Mouse (Mus musculus) kidney, adult 8-10 months (tissue): ENCODE results near the gene Ubald1.

Experiments
- DNase-seq, 2 experiments: peaks; one replicate each; pipeline ENCODE4 v3.0.0; 2022

Ubald1 gene

DNA sequence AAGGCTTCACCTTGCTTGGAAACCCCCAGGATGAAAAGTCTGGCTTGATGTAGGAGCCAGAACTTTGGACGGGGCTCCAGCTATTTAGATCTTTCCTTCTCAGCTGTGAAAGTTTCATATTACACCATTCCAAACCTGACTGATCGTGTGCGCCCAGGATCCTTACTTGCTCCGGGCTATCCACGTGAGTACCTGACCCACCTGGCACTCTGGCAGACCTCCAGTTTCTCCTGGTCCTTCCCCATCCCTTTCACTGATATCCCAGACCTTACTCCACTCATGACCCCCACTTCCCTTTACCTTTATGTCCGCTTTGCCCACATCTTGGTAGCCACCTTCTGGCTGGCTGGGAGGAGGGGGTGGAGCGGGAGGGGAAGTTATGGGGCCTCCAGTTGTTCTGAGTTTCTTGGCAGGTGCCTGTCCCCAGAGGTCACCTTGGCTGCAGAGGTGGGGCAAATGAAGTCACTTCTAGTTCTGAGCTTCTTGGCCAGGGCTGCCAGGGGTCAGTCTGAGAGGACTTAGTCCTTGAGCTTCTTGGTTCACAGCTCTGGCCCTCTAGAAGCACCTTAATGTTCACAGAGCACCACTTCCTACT, 13.9 kb downstream of the Ubald1 start:
- DNase-seq, result peak; percentile 80 to 86

DNA sequence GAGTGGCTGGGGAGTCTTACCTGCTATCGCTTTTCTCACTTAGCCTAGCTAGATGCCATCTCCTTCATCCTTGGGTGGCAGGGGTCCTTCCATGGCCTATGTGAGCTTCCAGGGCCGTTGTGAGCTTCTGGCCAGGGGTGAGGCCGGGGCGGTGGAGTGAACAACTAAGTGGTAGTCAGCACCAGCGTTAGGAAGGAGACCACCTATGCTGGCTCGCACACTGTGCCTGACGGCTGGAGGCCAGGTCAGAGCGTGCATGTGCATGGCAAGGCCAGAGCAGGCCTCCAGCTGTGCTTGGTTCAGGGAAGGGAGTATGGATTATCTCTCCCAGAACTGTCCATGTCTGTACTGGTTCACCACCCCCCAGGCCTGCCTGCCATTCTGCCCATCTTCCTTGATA, 16.4 kb downstream of the Ubald1 start:
- DNase-seq, result no peak

DNA sequence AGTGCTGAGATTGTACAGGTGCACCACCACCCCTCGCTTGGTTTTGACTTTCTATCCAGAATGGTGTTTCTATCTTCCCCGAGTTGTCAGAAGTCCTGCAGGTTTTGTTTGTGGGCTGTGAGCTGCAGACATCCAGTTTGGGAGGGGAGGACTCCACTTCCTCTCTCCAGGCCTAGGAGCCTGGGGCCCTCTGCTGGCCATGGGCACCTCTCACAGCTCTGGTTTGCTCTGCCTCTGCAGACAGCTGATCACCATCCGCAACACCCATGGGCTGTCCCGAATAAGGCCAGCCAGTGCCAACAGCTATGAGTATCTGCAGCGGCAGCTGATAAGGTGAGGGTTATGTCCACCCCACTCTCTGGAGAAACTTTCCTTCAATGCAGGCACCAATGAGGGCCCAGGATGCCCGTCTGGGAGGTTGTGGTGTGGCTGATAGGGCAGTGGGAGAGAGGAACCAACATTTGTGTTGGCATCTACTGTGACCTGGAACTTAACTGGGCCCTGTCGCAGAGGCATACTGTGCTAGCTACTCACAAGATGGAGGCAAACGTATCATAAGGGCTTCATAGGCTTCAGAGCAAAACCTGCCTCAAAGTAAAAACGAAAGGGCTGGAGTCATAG, 17.1 kb downstream of the Ubald1 start:
- DNase-seq, result peak in 1 of 2 experiments; percentile 71

DNA sequence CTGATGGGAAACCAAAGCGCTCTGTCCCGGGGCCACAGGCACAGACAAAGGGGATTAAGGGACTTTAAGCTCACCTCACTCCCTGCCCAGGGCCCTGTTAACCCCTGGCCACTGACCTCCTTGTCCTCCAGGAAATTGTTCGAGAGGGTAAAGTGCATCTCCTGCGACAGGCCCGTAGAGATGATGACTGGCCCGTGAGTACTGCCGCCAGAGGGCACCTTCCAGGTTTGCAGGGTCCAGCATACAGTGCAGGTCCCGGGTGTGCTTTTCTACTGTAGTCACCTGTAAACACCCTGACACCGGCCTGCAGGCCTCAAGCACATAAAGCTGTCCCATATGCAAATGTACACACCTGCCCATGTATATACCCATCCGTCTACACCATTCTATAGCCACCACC, 18.7 kb downstream of the Ubald1 start:
- peak in 1 of 2 experiments; percentile 77 for DNase-seq

DNA sequence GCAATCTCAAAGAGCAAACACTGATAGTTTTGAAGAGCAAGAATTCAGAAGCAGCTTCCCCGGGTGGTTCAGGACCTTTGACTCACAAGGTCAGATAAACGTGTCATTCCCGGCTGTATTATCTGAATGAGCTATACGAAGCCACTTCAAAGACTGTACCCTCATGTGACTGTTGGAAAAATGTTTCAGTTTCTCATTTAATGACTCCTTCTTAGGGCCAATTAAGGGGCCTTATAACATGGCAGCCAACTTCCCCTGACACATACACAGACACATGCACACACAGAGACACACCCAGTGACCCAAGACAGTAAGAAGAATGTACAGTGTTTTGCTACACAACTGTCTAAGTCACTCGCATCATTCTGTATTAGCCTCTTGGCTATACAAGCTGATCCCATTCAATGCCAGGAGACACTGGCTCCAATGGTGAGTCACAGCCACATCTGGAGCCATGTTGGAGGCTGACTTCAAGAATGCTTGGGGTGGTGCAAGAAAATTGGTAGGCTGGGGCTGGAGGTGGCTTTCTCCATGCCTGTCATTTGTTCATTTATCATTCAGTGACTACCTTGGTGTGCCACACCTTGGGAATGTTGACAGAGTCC, 25.0 kb downstream of the Ubald1 start:
- DNase-seq, result no peak

DNA sequence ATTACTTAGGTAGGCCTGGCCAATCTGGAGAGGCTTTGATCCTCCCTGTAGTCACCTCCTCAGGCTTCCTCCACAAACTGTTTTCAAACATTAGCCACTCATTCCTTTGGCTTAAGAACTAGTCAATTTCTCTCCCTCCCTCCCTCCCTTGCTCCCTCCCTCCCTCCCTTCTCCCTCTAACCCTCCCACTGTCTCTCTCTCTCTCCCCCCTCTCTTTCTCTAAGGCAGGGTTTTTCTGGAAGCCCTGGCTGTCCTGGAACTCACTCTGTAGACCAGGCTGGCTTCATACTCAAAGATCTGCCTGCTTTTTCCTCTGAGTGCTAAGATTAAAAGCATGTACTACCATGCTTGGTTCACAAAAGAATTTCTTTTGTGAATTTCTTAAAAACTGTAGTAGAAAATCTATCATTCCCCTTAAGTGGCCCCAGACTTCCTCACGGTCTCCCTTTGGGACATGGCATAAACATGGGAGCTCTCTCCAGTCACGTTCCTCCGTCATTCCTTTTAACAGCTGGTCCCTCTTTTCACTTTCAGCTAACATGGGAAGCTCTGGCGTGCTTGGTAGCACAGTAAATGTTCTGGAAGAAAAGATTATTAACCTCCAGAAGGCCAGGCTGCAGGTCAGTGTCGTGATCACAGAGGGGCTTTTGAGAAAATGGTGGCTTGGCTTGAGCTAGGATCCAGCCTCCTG, 29.0 kb downstream of the Ubald1 start:
- no peak for DNase-seq

DNA sequence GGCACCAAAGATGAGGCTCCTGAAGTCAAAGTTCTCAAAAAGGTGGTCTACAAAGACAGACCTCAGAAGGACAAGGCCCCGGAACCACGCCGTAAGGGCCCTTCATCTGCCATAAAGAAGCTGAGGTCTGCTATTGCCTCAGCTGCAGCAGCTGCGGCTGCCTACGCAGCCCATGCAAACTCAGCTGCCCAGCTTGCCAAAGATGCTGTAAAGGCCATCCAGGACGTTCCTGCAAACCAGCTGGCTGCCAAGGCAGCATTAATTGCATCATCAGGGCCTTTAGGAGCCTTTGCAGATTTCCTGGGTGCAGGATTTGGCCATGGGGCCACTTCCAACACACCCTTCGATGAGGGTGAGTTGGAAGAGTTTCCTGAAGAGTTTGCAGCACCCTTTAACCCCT, 29.8 kb downstream of the Ubald1 start:
- DNase-seq, result no peak

DNA sequence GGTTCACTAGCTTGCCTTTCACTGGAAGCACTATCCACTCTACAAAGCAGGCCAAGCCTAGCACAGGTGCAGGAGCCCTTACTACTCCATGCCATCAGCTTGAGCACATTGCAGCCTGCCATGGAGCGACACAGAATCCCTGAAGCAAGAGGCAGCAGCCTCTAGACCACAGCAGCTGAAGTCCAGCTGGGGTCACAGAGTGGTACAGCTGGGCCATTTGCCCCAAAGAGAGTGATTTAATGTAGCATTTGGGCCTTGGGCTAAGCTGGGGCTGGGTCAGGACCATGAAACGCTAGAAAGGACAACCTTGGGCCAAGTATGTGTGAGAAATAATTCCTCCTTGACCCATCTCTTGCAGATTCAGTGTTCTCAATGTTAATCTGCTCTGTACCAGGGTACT, 32.0 kb downstream of the Ubald1 start:
- no peak for DNase-seq

DNA sequence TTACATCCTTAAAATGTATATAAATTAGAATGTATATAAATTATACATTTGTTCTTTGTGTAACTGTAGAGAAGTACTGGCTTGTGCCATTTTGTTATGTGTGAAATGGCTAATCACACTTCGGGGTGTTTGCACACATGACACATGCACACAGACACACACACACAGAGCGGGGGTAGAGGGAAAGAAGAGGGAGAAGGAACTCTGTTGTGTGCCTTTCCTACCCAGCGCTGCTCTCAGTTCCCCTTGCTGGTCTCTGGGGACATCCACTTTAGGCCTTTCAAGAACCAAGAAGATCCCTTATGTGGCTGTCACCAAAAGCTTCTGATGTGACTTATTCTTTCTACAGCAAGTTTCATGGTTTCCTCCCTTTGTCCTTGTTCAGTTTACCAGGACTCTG, 33.1 kb downstream of the Ubald1 start:
- DNase-seq, result no peak

DNA sequence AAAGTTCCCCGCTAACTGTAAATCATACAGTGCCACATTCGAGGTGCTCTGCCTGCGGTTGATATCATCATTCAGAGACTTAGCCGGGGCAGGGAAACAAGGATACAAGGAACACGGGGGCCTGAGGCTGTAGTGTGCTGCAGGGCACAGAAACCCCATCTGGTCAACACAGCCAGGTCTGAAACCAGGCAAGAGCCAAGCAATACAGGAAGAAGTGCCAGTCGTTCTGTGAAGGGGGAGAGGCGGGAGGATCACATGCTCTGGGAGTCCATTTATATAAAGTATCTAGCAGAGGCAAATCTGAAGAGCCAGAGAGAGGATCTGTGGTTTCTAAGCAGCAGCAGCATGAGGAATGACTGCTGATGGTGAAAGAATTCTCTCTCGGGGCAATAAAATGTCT, 39.9 kb downstream of the Ubald1 start:
- DNase-seq, result no peak

DNA sequence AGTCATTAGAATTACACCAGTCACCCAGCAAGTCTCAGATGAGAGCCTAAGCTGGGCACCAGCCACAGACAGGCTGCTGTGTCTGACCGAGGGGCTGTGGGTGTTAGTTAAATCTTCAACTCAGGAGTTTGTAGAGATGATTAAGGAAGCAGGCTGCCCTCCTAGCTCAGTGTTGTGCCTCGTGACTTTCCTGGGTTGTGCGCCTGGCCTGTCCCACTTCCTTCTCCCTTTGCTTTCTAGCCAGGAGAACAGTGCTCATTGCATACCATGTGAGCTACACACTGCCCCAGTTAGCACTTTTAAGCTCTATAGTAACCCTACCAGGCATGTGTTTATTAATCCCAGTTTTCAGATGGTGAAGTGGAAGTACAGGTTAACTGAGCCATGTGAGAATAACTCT, 40.6 kb downstream of the Ubald1 start:
- DNase-seq, result no peak

DNA sequence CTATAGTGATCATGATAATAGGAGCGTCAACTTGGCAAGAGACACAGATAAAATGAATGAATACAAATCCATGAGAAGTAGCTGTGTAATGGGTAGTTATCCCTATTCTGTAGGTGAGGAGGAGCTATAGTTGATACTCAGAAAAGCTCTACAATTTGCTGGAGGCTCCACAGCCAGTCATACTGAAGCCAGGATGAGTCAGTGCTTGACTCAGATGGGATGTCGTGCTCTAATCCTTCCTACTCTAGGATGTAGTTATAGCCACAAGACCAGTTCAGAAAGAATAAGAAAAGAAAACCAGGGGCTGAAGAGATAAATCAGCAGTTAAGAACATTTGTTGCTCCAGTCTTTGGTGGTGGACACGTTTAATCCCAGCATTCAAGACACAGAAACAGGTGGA, 42.5 kb downstream of the Ubald1 start:
- DNase-seq, result no peak

DNA sequence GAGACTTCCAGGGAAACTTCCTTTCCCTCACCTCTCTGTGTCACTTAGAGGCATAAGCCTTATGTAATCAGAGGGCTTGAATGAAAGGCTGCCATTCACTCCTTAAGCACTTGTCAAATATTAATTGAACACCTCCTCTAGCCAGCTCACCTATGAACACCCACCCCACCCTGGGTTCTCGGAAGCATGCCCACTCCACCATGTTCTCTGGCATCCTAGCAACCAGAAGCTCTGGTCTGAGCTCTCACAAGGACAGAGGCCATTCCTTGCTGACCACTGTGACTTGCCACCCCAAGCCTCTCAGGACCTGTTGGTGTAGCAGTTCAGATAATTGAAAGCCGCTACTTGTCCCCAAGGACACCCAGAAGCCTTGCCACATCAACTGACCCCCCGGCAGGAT, 44.9 kb downstream of the Ubald1 start, which contains the start of gene 4930562C15Rik:
Gene 4930562C15Rik (plus strand): TSS at position 226 of the 400 bp plus-strand sequence.
- peak; percentile 22 to 37 for DNase-seq

DNA sequence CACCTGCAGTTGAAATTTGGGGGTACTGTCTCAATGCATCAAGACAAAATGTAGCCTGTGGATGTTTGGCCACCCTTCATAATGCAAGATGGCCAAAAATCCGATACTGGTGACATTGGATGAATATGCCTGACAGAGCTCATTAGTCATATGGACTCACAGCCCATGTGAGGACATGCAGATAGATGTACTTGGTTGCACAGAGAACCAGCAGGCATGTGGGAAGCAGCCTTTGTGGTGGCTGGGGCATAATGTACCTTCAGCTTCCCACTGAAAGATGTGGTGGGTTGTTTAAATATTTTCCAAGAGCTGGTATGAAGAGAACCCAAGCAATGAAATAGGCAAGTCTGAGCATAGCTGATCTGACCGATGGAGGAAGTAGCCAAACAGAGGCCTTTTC, 46.3 kb downstream of the Ubald1 start:
- no peak for DNase-seq

DNA sequence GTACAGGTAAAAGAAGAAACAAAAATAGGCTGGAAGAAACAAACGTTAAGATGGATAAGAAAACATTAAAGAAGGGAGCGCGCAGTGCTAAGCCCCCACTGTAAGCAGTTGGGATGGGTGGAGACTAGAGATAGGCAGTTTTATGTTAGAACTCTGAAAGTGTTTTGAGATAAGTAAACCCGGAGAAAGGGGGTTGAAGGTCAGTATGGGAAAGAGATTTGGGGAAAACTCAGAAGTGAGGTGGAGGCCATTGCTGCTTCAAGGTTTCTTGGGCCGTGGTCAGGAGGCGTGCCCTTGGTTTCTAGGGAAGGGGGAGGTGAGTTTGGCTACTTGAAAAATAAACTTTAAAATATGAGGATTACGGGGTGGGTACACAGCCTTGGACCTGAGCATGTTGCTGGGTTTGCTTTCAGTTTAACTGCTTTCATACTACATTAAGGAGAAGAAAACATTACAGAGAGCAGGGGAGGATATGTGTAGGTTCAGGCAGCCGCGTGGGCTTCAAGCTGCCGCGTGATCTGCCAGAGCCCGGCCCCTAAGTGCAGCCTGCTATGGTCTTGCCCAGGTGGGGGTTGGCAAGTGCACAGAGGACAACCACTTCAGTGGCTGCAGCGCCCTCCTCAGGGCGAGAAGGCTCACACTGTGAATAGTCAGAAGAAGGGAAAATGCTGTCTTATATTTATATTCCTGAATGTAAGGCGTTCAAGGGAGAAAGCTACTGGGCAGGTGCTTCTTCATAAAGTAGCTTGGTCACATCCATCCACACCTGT, 48.3 kb downstream of the Ubald1 start:
- no peak for DNase-seq

DNA sequence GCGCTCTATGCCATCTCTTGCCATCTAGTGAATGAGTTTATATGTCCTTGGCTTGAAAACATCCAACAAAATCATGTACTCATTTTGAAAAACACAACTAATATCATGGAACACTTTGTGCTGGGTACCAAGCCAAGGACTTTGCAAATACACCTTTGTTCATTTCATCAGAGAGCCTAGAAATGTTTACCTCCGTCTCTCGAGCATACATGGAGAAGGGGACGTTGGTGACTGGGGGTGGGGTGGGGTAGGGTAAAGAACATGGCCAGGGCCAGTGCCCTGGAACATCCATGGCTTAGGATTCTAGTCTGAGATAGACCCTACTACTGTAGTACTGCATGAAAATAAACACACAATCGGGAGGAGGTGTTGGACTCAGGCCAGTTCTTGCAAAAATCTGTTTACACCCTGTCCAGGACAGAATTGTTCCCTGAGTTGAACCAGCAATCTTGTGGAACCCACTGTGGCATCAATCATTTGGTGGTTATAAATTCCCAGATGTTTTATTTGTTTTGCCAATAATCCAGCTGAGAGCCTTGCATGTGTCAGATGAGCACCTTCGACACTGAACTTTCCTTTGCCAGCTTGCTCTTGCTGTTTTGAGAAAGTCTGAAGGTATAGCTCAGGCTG, 50.7 kb downstream of the Ubald1 start:
- no peak for DNase-seq

DNA sequence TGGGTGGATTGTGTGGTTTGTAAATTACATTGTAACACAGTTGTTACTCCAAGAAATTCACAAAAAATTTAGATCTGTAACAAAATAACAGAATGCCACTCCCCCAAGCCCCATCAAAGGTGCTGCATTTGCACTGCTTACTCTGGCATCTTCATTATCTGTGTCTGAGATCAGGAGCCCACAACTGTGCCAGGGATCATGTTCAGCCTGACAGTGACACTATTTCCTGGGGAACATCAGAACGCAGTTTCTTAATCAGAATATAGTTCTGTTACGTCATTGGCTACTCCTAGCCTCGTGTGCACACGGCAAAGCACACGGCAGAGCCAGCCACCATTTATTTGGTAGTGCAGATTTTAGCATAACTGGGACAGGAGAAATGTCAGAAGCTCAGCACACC, 52.5 kb downstream of the Ubald1 start:
- DNase-seq, result no peak
